Mouse (Mus musculus) bone marrow, adult 2 months (tissue): ENCODE measurements around the gene Ankrd61.

Experiments used
- CTCF ChIP-seq: fragments of 200-500 bp; IDR thresholded peaks from 2 replicates; pipeline ENCODE4 v1.5.1; 2011; ENCODE audit warnings: low read length, control low read depth; ENCODE audit not compliant: control insufficient read depth, insufficient read depth
- POLR2A ChIP-seq: fragments of 200-500 bp; IDR thresholded peaks from 2 replicates; pipeline ENCODE4 v1.6.1; 2011; ENCODE audit warnings: low read depth, mild to moderate bottlenecking, control low read depth, low read length, borderline replicate concordance; ENCODE audit not compliant: control insufficient read depth

DNA sequence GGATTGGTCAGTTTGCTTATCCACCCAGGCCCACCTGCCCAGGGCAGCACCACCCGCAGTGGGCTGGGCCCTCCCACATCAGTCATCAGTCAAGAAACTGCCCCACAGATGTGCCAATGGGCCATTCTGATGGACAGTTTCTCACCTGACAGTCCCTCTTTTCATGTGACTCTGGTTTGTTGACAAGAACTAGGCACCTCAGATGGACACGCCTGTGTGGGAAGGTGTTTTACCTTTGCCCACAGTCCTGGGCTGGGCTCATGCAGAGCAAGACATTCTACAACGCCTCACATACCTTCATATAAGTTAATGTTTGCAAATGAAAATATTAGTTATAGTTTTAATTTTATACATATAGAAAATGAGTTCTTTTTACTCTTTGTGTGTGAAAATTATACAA, 20.6 kb upstream of the Ankrd61 start:
- TF ChIP-seq CTCF (no peak), POLR2A (no peak)
